Mouse (Mus musculus): ENCODE results near the gene Slu7. TPM values are rescaled to one million over a fixed set of nuclear protein-coding genes. Genes with fewer than 3 reads are reported as not detected.

Gene Slu7
- total RNA-seq (2021) = 10 to 100 TPM; 54.2 to 54.9 TPM
- long read RNA-seq, experiment 1, transcript Slu7-201 (16 exons, 3,625 nt) = major isoform, 17 of 43 reads
- long read RNA-seq, experiment 1, partial matches to known transcripts = 1 of 43 reads
- long read RNA-seq, experiment 1, other reads (novel, unspliced or antisense) = 25 of 43 reads
- long read RNA-seq, experiment 2, transcript Slu7-201 (16 exons, 3,625 nt) = major isoform, 25 of 57 reads
- long read RNA-seq, experiment 2, partial matches to known transcripts = 4 of 57 reads
- long read RNA-seq, experiment 2, other reads (novel, unspliced or antisense) = 26 of 57 reads

DNA sequence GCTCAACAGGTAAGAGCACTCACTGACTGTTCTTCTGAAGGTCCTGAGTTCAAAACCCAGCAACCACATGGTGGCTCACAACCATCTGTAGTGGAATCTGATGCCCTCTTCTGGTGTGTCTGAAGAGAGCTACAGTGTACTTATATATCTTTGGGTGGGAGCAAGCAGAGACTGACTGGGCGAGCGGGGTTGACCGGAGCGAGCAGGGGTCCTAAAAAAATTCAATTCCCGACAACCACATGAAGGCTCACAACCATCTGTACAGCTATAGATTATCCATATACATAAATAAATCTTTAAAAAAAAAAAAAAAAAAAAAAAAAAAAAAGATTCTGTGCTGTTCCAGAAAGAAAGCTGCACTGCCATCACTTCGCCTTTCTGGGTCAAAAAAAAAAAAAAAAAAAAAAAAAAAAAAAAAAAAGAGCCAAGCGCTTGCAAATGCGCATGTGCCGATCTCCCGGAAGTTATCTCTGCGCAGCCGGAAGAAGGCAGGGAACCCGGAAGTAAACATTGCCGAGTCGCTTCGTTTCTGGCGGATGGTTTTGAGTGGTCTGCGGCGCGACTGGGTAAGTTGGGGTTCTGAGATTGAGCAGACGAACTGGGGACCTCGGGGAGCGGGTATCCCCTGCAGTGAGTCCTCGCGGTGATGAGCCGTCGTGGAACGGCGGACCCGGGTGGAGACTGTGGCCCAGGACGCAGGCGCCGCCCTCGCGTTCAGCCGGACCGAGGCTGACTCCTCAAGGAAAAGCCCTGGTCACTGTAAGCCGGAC, at the start of gene Slu7:
Gene Slu7, plus strand, starts transcription at position 491 of the 770 bp plus-strand sequence.
- TF ChIP-seq CTCF (conservative IDR thresholded peaks at IDR 0.05) = peak; percentile 48
- H3K27ac ChIP-seq = peak within 1 kb of the TSS; percentile 84

DNA sequence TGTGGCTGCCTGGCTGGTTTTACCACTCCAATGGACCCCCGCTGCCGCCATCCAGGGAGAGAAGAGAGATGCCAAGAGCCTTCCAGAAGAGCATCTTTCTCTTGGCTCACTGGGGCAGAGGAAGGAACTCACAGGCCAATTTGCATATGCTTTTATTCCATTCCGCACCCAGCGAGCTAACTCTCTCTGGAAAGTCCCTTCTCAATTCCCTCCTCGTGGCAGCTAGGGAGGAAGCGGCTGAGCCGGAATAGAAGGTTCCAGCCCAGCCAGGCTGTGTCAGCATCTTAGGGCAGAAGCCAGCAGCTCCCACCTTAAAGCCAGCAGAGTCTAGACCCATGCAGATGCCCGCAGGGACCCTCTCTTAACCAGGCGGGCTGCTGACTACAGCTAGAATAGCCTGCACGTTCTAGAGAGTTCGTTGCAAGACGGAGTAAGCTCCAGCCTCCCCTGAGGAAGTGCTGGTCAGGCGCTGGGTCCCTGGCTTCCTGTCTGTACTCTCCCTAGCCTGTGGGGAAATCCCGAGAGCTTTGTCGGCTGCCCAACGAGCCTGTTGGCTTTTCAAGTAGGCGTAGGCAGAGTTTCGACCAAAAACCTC, 48.4 kb upstream of the Slu7 start:
- DNase-seq (ENCODE audit: low spot score in 2 of 2) = peak; percentile 11 to 14
- Histone ChIP-seq H3K4me3 (peak overlapping the region; percentile 48), H3K27ac (peak overlapping the region; percentile 80)
- no peak for TF ChIP-seq CTCF (conservative IDR thresholded peaks at IDR 0.05)

More for the DNA sequence above, at the start of gene Slu7:
- peak within 1 kb of the TSS; percentile 69 for H3K4me3 ChIP-seq
- peak; percentile 65 to 76 for DNase-seq (ENCODE audit: low spot score in 2 of 2)

DNA sequence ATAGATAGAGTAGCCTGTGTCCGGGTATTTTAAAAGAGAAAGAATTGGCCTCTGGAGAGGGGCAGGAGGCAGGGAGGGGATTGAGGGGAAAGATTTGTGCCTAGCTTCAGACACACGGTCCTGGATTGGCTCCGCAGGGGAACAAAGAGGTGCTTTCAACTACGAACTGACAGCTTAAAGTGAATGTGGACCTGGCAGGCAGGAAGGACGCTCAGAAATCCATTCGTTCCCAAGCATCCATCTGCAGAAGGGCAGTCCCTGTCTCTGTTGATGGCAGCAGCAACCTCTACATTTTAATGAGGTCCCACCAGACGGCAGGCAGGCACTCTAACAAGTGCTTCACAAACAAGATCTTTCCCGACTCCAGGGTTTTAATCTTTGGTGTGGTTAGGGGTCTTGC, 47.8 kb upstream of the Slu7 start:
- peak overlapping the region; percentile 80 for H3K27ac ChIP-seq
- no peak for DNase-seq (ENCODE audit: low spot score in 2 of 2)

DNA sequence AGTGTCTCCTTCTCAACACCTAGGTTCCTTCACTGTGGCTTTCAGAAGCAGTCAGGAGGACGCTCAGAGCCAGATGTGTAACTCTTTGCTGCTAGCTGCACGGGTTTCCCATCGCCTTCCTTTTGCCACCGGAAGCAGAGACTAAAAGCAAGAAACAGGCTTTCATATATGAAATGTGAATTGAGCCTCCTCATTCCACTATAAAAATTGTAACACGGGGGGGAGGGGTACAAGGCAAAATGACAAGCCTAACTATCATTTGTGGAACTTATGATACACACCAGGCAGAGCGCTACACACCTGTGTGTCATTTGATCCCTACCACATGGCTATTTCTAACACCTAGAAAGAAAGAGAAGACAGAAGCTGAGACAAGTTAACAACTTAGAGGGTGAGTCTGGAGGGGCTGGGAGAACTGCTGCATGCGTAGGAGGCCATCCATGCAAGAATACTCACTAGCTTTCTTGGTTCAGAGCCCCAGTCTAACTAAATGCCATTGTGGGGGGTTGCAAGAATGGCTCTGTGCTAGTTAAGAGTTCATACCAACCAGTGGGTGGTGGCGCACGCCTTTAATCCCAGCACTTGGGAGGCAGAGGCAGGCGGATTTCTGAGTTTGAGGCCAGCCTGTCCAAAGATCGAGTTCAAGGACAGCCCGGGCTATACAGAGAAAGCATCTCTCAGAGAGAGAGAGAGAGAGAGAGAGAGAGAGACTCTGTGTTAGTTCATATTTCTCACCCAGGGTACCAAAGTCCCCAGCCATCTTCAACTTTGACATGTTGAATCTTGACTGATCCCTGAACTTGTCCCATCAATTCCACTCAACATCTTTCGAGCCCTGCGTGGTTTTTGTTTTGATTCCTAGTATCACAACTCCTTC, 46.3 kb upstream of the Slu7 start:
- TF ChIP-seq CTCF (conservative IDR thresholded peaks at IDR 0.05) = no peak
- H3K27ac ChIP-seq = no peak overlapping the region
- H3K4me3 ChIP-seq = no peak overlapping the region
- no peak for DNase-seq (ENCODE audit: low spot score in 2 of 2)

More for the DNA sequence above, 47.8 kb upstream of the Slu7 start:
- peak overlapping the region; percentile 48 for H3K4me3 ChIP-seq
- TF ChIP-seq CTCF (conservative IDR thresholded peaks at IDR 0.05) = no peak

DNA sequence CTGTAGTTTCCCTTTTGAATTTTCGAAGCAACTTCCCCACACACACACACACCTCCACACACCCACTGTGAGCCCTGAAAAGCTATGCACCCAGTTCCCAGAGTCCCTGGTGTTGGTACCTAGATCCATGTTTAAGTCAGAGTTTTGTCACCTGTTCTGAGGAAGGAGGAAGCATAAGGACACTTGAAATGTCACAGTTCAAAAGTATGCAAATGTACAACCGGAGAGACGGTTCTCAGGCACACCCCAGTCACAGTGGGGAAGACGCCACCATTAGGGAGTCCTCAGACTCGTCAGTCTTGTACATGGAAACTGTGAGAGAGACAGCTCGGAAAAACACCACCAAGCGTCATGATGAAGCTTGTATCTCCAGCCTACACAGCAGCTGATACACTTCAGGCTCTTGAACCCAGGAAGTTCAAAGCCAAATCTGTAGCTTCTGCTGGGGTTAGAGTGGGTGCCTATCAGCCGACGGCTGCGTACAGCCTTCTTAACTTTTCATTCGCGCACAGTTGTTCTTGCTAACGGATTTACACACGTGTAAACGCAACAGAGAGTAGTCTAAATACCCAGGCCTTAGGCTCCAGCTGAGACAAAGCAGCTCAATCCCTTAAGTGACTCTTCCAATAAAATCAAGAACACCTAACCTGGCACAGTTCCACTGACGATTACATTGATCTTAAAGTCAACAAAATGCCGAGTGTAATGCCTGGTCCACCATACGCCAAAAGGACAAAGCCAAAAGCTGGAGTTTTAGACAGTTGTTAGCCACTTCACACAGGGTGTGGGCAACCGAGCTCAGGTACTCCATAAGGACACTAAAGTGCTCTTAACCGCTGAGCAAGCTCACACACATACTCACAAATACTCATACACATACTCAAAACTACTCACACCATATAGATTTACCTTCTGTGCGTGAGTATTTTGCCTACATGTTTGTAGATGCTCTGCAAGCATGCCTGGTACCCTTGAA, 45.1 kb upstream of the Slu7 start:
- no peak for TF ChIP-seq CTCF (conservative IDR thresholded peaks at IDR 0.05)
- no peak for DNase-seq (ENCODE audit: low spot score in 2 of 2)
- no peak overlapping the region for H3K4me3 ChIP-seq
- H3K27ac ChIP-seq = no peak overlapping the region

DNA sequence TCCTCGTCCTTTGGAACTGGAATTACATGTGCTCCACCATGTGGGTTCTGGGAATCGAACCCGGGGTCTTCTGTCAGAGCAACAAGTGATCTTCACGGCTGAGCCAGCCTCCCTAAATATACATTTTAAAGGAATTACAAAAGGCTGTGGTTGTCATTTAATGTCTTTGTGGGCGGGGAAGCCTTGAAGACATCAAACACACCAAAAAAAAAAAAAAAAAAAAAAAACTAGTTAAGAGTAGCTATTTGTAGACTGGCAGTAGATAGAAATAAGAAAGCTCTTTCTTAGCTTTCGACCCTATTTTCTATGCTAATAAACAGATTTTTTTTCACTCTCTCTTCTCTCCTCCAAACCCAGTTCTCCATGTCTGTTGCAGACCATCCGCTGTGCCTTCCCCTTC, 44.4 kb upstream of the Slu7 start:
- no peak for TF ChIP-seq CTCF (conservative IDR thresholded peaks at IDR 0.05)
- no peak overlapping the region for H3K27ac ChIP-seq
- H3K4me3 ChIP-seq = no peak overlapping the region
- no peak for DNase-seq (ENCODE audit: low spot score in 2 of 2)

DNA sequence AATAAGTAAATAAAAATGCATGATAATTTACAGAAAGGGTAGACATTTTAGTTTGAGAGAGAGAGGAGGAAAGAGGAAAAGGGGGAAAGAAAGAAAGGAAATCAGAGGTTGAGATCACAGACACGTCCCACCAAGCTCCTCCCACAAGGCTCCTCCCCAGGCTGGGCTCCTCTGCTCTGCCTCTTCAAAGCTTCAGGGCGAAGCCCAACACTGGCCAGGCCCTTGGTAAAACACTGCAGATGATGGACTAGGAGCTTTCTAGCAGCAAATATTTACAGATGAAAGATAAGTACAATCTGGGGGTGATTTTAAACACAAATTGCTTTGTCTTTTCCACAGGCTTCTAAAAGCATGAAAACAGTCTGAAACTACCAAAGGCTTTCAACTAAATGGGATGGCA, 40.8 kb upstream of the Slu7 start:
- no peak overlapping the region for H3K27ac ChIP-seq
- no peak for TF ChIP-seq CTCF (conservative IDR thresholded peaks at IDR 0.05)
- H3K4me3 ChIP-seq = no peak overlapping the region
- no peak for DNase-seq (ENCODE audit: low spot score in 2 of 2)

DNA sequence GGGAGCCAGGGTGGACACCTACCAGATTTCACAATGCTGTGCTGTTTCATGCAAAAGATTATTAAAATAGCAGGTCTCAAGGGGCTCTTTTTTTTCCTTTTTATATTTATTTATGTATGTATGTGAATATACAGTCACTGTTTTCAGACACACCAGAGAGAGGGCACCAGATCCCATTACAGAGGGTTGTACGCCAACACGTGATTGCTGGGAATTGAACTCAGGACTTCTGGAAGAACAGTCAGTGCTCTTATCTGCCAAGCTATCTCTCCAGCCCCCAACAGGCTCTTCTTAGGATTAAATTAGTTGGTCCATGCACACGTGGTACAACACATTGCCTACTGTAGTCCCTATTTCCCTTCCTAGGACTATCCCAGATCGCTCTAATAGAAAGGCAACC, 40.2 kb upstream of the Slu7 start:
- no peak for DNase-seq (ENCODE audit: low spot score in 2 of 2)
- TF ChIP-seq CTCF (conservative IDR thresholded peaks at IDR 0.05) = no peak
- no peak overlapping the region for H3K4me3 ChIP-seq
- H3K27ac ChIP-seq = no peak overlapping the region

DNA sequence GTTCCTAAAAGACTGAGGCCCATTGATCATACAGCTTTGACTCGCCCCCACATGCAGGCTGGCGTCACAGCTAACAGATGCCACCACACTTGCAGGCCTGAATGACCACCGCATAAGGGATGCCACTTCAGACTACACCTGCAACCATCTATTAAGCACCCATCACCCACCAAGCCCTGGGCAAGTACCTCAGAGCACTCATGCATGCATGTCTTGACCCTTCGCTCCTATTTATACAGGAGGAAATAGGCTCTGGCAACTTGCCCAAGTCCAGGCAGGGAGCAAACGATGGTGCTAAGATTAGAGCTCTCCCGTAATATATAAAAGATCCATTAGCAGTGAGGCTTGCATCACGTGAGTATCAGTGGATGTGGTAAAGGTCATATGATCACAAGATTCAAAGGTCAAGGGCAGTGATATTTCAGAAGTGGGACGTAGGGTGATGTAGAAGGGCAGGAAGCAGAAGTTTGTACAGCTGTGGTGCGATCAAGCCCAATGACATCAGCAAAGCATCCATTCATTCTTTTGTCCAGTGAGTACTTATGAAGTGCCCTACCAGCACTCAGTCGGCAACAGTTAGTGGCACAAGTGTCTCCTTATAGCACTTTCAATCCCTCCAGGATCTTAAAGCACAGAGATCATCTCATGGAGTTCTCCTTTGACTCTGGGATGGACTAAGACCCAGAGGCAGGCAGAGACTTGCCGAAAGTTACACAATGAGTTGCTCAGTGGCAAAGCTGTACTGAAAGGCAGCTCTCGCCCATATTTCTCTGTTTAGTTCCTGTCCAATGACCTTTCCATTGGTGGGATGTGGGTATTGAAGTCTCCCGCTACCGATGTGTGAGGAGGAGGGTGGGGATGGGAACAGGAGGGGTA, 38.2 kb upstream of the Slu7 start:
- DNase-seq (ENCODE audit: low spot score in 2 of 2) = no peak
- no peak for TF ChIP-seq CTCF (conservative IDR thresholded peaks at IDR 0.05)
- Histone ChIP-seq H3K27ac (no peak overlapping the region), H3K4me3 (no peak overlapping the region)

DNA sequence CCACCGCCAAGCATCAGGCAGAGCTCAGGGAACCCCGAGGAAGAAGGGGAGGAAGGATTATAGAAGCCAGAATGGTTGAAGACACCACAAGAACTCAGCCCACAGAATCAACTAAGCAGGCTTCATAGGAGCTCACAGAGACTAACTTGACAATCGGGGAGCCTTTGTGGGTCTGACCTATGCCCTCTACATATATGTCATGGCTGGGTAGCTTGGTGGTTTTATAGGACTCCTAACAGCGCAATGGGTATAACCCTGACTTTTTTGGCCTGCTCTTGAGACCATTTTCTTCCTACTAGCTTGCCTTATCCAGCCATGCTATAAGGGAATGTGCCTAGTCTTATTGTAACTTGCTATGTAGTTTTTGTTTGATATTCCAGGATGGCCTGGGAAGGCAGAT, 37.3 kb upstream of the Slu7 start:
- Histone ChIP-seq H3K27ac (no peak overlapping the region), H3K4me3 (no peak overlapping the region)
- no peak for TF ChIP-seq CTCF (conservative IDR thresholded peaks at IDR 0.05)
- no peak for DNase-seq (ENCODE audit: low spot score in 2 of 2)

DNA sequence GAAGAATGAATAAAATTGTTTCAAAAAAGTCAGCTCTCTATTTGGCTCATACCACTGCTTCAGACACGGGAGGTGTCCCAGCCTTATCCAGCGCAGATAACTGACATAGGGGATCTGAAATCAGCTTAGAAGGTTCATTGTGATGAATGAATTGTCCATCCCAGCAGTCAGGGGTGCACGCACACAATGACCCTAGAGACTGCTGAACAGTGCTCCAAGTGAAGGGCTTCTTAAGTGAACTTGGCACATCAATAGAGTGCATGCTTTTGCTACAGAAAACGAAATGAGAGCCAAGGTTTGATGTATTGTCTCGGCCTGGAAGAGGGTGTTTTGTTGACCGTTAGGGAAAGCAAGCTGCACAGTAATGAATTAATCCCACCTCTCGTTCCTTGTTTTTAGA, 36.9 kb upstream of the Slu7 start:
- H3K4me3 ChIP-seq = no peak overlapping the region
- no peak for DNase-seq (ENCODE audit: low spot score in 2 of 2)
- no peak for TF ChIP-seq CTCF (conservative IDR thresholded peaks at IDR 0.05)
- H3K27ac ChIP-seq = no peak overlapping the region

Data from layer of hippocampus, adult 2 months (tissue).